Mouse (Mus musculus) liver, embryonic 13.5 days (tissue): Measurements from ENCODE around the gene Spns3. TPM values are rescaled to one million over a fixed set of nuclear protein-coding genes. Genes with fewer than 3 reads are reported as not detected.

Experiments used
- ATAC-seq: fragments of 200-750 bp; cut with Nextera tagmentation; 2 replicates; pipeline ENCODE4 v1.8.0; 2017; ENCODE audit warnings: low read depth, mild to moderate bottlenecking, moderate number of reproducible peaks, moderate library complexity
- DNase-seq: peaks from one replicate; pipeline ENCODE4 v3.0.0; 2022
- H3K27ac ChIP-seq: fragments of 300-500 bp; sonication (generic); 2 replicates; pipeline ENCODE4 v1.5.1; 2015; ENCODE audit warnings: moderate library complexity, mild to moderate bottlenecking, inconsistent platforms
- H3K27me3 ChIP-seq: fragments of 300-500 bp; sonication (generic); 2 replicates; pipeline ENCODE4 v1.6.1; 2015; ENCODE audit warnings: mild to moderate bottlenecking, inconsistent platforms
- H3K36me3 ChIP-seq: fragments of 300-500 bp; sonication (generic); 2 replicates; pipeline ENCODE4 v1.6.1; 2015; ENCODE audit warnings: mild to moderate bottlenecking, inconsistent platforms
- H3K4me1 ChIP-seq: fragments of 300-500 bp; sonication (generic); replicated peaks from 2 replicates; pipeline ENCODE4 v1.6.1; 2015; ENCODE audit warnings: inconsistent platforms
- H3K4me2 ChIP-seq: fragments of 300-500 bp; sonication (generic); 2 replicates; pipeline ENCODE4 v1.6.1; 2015; ENCODE audit warnings: inconsistent platforms, mild to moderate bottlenecking, moderate library complexity
- H3K4me3 ChIP-seq: fragments of 300-500 bp; sonication (generic); replicated peaks from 2 replicates; pipeline ENCODE4 v1.5.1; 2015; ENCODE audit warnings: mild to moderate bottlenecking, inconsistent platforms
- H3K9ac ChIP-seq: fragments of 300-500 bp; sonication (generic); 2 replicates; pipeline ENCODE4 v1.6.1; 2015; ENCODE audit warnings: mild to moderate bottlenecking, inconsistent platforms
- H3K9me3 ChIP-seq: fragments of 300-500 bp; sonication (generic); replicated peaks from 2 replicates; pipeline ENCODE4 v1.6.1; 2016; ENCODE audit warnings: inconsistent platforms
- WGBS: fragments of 180-500 bp; shearing (Covaris S2); methylation state at CpG from one replicate; pipeline ENCODE4 v1.1.7; 2015; ENCODE audit not compliant: insufficient replicate concordance; 5-methylcytosine and 5-hydroxymethylcytosine counted together
- polyA plus RNA-seq: library from polyadenylated mRNA; unstranded; fragments of >200 nt; fragmentation: Nextera tagmentation; extraction: Ambion mirVana; gene quantifications from 2 replicates; pipeline ENCODE4 v1.2.1, GENCODE M21; 2015

Gene Spns3
- polyA plus RNA-seq, 1 experiment from 2014 or later = 2.0 TPM

DNA sequence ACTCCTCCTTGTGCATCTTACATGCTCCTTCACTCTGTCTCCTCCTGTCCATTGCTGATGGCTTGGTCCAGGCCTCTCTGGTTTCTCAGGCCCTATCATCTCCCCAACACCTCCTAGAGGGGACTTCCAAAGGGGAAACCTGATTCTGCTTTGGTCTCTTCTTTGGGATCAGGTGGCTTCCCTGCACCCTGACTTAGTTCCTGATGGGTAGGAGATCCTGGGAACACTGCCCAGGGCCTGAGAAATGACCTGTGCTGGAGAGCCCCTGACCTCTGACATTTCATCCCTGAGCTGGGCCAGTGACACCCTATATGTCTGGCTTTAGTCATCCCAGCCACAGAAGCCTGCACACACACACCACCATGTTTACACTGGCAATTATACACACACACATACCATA lies 42.7 kb downstream of the Spns3 start:
- ATAC-seq = no peak
- H3K36me3 ChIP-seq = no peaks in the 10 kb centered on the region

DNA sequence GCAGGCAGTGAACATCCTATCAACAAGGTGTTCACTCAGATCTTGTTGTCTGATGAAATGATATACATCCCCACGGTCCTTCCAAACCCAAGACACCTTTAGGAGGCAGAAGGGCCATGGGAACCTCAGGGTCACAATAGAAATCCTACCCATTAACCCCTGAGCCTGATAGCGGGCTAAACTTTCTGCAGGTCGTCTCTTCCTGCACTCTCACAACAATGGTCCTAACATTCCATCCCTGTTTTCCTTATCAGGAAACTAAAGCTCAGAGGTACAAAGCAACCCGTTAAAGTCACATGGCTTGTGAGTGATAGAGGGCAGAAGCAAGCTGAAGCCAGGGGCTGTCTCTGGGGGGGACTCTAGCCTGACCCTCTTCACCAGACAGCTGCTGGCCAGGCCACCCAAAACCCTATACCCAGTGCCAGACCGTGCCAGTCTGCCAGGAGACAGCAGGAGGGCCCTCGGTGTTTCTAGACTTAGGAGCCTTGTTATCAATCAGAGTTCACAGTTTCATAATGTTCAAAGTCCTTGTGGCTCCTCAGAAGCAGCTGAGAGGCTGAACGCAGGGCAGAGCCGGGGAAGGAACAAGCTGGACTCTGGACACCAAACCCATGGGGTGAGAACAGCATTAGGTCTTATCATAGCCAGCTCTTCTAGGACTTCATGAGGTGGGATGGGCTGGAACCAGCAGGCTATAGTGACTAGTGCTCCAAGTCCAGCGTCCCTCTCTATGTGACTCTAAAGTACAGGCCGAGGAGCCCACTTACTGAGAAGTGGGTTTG lies 46.1 kb downstream of the Spns3 start:
- DNase-seq (no peak), ATAC-seq (no peak)
- WGBS = 59% methylated on average over 10 of the region's 10 CpGs
- Histone ChIP-seq H3K4me2 (no peak overlapping the region), H3K27ac (no peak overlapping the region), H3K4me3 (no peak overlapping the region), H3K36me3 (no peaks in the 10 kb centered on the region), H3K9ac (no peak overlapping the region), H3K27me3 (no peaks in the 10 kb centered on the region; the same call in 1 of the 2 replicates), H3K4me1 (peaks cover 9% of the 10 kb centered on the region; the same call in 1 of the 2 replicates), H3K9me3 (no peaks in the 10 kb centered on the region)

More for the DNA sequence above, 42.7 kb downstream of the Spns3 start:
- H3K9me3 ChIP-seq = no peaks in the 10 kb centered on the region
- DNase-seq = no peak
- no peak overlapping the region for H3K4me3 ChIP-seq
- H3K9ac ChIP-seq = no peak overlapping the region
- no peak overlapping the region for H3K27ac ChIP-seq
- peaks cover 6% of the 10 kb centered on the region; the same call in 1 of the 2 replicates for H3K4me1 ChIP-seq
- H3K4me2 ChIP-seq = no peak overlapping the region
- no peaks in the 10 kb centered on the region for H3K27me3 ChIP-seq

DNA sequence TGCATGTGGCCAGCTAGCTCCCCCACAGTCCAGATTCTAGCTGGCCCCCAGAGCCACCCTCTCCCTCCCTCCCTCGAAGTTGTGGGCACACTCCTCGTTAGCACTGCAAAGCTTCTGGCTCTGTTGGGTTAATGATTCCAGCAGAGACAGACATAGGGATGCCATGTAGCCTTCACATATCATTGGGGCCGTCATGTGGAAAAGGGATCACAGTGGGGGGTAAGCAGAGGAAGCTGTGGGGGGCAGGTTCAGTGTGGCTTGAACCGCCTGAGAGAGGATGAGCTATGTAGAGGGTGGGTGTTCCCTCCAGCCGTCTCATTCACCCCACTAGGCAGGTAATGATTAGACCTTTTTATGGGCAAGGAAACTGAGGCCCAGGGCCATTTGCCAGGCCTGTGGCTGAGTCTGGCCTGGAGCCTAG lies 46.8 kb downstream of the Spns3 start:
- no peak for ATAC-seq
- Histone ChIP-seq H3K9ac (no peak overlapping the region), H3K9me3 (no peaks in the 10 kb centered on the region), H3K4me2 (no peak overlapping the region), H3K36me3 (no peaks in the 10 kb centered on the region), H3K4me1 (peaks cover 9% of the 10 kb centered on the region; the same call in 1 of the 2 replicates), H3K4me3 (no peak overlapping the region), H3K27me3 (no peaks in the 10 kb centered on the region; the same call in 1 of the 2 replicates), H3K27ac (no peak overlapping the region)
- no peak for DNase-seq
- WGBS = 51% methylated on average over 5 of the region's 5 CpGs

DNA sequence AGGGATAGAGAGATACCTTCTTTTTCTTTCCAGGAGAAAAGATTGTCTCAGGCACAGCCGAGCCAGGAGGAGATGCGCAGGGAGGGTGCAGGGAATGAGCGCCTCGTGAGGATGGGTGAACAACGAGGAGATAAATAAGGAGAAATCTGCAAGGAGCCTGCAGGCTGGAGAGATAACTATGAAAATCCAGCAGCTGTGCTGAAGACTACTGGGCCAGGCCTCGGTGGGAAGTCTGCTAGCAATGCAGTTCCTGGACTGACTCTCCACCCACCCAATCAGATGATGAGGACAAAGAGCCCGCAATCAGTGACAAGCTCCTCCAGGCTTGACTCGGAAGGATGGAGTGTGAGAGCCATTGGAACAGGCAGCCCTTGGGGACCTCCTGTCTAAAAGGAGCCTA lies 48.1 kb downstream of the Spns3 start:
- WGBS = 38% methylated on average over 8 of the region's 8 CpGs
- DNase-seq (no peak), ATAC-seq (no peak)
- Histone ChIP-seq H3K9ac (no peak overlapping the region), H3K4me2 (no peak overlapping the region), H3K27me3 (no peaks in the 10 kb centered on the region; the same call in 1 of the 2 replicates), H3K4me1 (peaks cover 9% of the 10 kb centered on the region), H3K27ac (no peak overlapping the region), H3K9me3 (no peaks in the 10 kb centered on the region), H3K4me3 (no peak overlapping the region), H3K36me3 (no peaks in the 10 kb centered on the region)

DNA sequence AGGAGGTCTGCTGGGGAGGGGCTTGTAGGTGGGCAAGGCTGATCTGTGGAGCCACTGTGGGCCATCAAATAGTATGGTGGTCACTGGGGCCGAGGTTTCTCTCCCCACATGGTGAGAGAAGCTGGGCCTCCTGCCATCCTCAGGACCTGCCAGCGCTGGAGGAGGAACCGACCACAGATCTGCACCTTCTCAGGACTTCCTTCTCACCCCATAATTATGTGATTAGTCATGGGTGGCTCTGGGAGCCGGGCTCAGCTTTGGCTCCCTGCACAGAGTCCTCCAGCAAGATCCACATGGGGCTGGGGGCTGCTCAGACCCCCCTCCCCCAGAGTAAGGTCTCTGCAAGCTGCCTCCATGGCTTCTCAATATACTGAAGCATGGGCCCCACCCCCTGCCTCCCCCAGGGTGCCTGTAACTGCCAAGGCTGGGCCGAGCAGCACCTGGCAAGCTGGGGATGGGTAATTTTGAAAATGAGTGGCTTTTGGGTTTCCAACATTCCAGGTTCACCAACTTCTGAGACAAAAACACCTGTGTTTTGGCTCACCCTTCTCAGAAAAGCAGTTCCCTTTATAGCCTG lies 48.8 kb downstream of the Spns3 start:
- no peak overlapping the region for H3K9ac ChIP-seq
- H3K27me3 ChIP-seq = no peaks in the 10 kb centered on the region; the same call in 1 of the 2 replicates
- no peak overlapping the region for H3K4me2 ChIP-seq
- no peak overlapping the region for H3K4me3 ChIP-seq
- no peak for ATAC-seq
- H3K27ac ChIP-seq = no peak overlapping the region
- WGBS = 33% methylated on average over 5 of the region's 5 CpGs
- no peaks in the 10 kb centered on the region for H3K9me3 ChIP-seq
- no peaks in the 10 kb centered on the region for H3K36me3 ChIP-seq
- H3K4me1 ChIP-seq = peaks cover 10% of the 10 kb centered on the region
- DNase-seq = no peak

DNA sequence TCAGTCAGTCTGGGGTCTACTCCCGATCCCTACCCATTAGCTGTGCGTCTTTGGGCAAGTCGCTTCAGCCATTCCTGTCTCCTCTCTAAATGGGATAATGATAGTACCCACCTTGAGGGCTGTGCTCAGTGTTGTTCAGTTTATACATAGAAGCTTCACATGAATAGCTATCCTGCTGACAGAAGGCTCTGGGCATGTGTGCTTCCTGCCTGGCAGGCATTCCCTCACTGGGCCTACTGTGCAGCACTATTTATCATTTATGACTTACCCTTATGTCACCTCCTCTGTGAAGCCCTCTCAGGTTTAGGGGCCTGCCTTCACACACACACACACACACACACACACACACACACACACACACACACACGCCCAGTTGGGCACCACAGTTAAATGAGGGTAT lies 50.2 kb downstream of the Spns3 start:
- H3K4me1 ChIP-seq = peaks cover 17% of the 10 kb centered on the region
- no peak overlapping the region for H3K4me2 ChIP-seq
- WGBS = 79% methylated on average over 4 of the region's 4 CpGs
- H3K27ac ChIP-seq = no peak overlapping the region
- H3K9ac ChIP-seq = no peak overlapping the region
- no peak overlapping the region for H3K4me3 ChIP-seq
- no peaks in the 10 kb centered on the region for H3K9me3 ChIP-seq
- DNase-seq (no peak), ATAC-seq (no peak)
- no peaks in the 10 kb centered on the region; the same call in 1 of the 2 replicates for H3K27me3 ChIP-seq
- no peaks in the 10 kb centered on the region for H3K36me3 ChIP-seq

DNA sequence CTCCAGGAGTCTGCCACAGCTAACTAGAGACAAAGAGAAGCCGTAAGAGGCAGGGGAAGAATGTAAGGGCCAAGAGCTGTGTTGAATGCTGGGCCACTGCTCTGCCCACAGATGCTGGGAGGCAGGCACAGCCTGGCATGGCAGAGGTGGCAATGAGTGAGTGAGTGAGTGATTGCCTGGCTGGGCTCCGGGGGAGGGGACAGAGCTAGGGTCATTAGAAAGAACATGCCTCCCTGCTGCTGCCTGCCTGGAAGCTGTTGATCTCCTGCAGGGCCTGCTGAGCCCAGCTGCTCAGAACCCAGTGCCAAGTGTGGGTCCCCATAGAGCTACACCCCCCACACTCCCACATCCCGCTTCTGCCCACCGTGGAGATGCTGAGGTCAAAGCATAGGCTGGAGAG lies 52.9 kb downstream of the Spns3 start:
- Histone ChIP-seq H3K27me3 (no peaks in the 10 kb centered on the region; the same call in 1 of the 2 replicates), H3K9me3 (no peaks in the 10 kb centered on the region), H3K4me3 (no peak overlapping the region), H3K27ac (no peak overlapping the region), H3K36me3 (no peaks in the 10 kb centered on the region), H3K4me1 (peaks cover 14% of the 10 kb centered on the region), H3K9ac (no peak overlapping the region), H3K4me2 (no peak overlapping the region)
- ATAC-seq (no peak), DNase-seq (no peak)
- 60% methylated on average over 4 of the region's 4 CpGs for WGBS

DNA sequence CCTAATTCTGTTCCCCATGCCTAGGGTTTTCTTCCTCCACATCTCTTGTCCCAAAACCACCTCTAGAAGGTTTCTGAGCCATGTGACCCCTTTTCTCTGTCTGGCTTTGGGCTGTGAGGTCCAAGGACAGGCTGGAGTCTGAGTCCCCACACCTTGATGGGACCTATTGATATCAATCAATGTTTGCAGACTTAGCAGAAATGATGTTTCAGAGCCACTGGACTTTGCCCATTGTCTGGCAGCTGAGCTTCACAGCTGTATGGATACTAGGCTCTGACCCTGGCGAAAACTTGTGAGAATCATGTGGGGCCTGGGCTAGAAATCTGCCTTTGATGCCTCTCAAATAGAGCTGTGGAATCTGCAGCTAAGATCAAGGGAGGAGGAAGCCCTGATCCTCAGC lies 53.5 kb downstream of the Spns3 start:
- H3K4me1 ChIP-seq = peaks cover 13% of the 10 kb centered on the region
- H3K36me3 ChIP-seq = no peaks in the 10 kb centered on the region
- no peak for ATAC-seq
- no peak overlapping the region for H3K9ac ChIP-seq
- DNase-seq = no peak
- no peak overlapping the region for H3K4me3 ChIP-seq
- H3K27ac ChIP-seq = no peak overlapping the region
- H3K27me3 ChIP-seq = no peaks in the 10 kb centered on the region; the same call in 1 of the 2 replicates
- WGBS = 55% methylated on average over 1 of the region's 1 CpGs
- H3K4me2 ChIP-seq = no peak overlapping the region
- H3K9me3 ChIP-seq = no peaks in the 10 kb centered on the region

DNA sequence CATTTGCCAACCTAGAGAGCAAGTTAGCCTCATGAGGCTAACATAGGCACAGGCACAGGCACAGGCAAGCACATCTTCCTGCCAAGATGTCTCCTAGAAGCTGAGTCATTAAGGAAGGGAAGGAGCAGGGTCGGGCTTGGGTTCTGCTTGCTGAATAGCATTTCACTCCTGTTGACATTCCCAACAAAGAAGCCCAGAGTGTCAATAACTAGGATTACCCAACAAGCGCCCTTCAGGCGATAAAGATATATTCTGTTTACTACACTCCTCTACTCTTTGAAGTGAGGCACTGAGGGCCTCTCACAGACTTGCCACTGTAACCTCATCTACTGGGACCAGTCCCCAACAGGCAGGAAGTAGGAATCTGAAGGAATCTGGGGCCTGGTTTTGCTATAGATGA lies 54.2 kb downstream of the Spns3 start:
- no peak for ATAC-seq
- Histone ChIP-seq H3K36me3 (no peaks in the 10 kb centered on the region), H3K4me2 (no peak overlapping the region), H3K4me3 (no peak overlapping the region), H3K27me3 (no peaks in the 10 kb centered on the region), H3K27ac (no peak overlapping the region), H3K9ac (no peak overlapping the region), H3K9me3 (no peaks in the 10 kb centered on the region), H3K4me1 (peaks cover 15% of the 10 kb centered on the region)
- DNase-seq = no peak
- WGBS = 48% methylated on average over 3 of the region's 3 CpGs

DNA sequence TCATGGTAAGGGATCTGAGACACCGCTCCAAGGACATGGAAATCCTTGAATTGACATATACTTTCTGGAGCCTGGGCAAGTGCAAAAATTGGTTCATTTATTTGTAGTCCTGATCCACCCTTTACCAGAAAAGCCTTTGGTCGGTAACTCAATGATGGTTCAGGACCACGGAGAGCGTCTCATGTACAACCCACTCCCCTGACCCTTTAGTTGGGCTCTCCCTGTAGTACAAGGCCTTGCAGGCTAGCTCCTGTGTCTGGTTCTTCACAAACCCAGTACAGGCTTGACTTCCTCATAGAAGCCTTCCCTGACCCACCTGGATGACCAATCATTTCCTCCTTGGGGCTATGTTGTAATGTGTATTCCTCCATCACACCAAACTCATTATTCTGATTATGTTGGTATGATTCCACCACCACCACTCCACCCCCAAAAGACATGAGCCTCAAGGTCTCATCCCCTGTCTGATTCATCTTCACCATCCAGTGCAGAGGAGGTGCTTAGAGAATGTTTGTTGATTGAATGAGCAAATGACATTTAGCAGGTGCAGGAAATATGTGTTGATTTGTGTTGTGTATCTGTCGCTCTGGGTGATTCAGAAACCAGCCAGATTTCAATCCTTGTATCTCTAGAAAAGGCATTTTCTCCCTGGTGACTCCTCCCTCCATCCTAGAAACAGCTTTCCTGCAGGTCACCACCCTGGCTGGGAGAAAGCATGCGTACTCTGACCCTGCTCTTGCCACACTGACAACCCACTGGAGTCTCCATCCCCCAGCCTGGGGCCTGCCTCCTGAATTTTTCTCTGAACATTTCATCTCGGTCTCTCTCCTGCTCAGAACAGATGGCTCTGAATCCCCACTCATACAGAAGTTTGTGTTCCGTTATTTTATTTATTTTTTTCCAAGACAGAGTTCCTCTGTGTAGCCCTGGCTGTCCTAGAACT lies 56.0 kb downstream of the Spns3 start:
- ATAC-seq = no peak
- WGBS = 43% methylated on average over 8 of the region's 8 CpGs
- no peak overlapping the region for H3K27ac ChIP-seq
- DNase-seq = no peak
- no peak overlapping the region for H3K9ac ChIP-seq
- no peaks in the 10 kb centered on the region for H3K36me3 ChIP-seq
- H3K9me3 ChIP-seq = no peaks in the 10 kb centered on the region
- H3K4me3 ChIP-seq = no peak overlapping the region
- peaks cover 13% of the 10 kb centered on the region for H3K27me3 ChIP-seq
- H3K4me2 ChIP-seq = no peak overlapping the region
- H3K4me1 ChIP-seq = peaks cover 27% of the 10 kb centered on the region
